Mouse (Mus musculus) hindbrain, embryonic 14.5 days (tissue): ENCODE measurements around the gene Tmem91. TPM values are rescaled to one million over a fixed set of nuclear protein-coding genes. Genes with fewer than 3 reads are reported as not detected.

Experiments
- ATAC-seq: fragments of 200-750 bp; cut with Nextera tagmentation; 2 replicates; pipeline ENCODE4 v1.8.0; 2017; ENCODE audit warnings: moderate number of reproducible peaks, mild to moderate bottlenecking, moderate TSS enrichment, moderate library complexity; ENCODE audit not compliant: low FRiP score
- DNase-seq: peaks from one replicate; pipeline ENCODE4 v3.0.0-alpha.2; 2015; ENCODE audit warnings: low spot score
- H3K27ac ChIP-seq: fragments of 300-500 bp; sonication (generic); 2 replicates; pipeline ENCODE4 v1.5.1; 2014; ENCODE audit warnings: mild to moderate bottlenecking, moderate library complexity
- H3K27me3 ChIP-seq: fragments of 300-500 bp; sonication (generic); 2 replicates; pipeline ENCODE4 v1.6.1; 2014; ENCODE audit warnings: mild to moderate bottlenecking, low read length, mixed read lengths; ENCODE audit not compliant: control insufficient read depth, insufficient read depth
- H3K36me3 ChIP-seq: fragments of 300-500 bp; sonication (generic); replicated peaks from 2 replicates; pipeline ENCODE4 v1.6.1; 2014; ENCODE audit not compliant: control insufficient read depth, insufficient read depth
- H3K4me1 ChIP-seq: fragments of 300-500 bp; sonication (generic); replicated peaks from 2 replicates; pipeline ENCODE4 v1.6.1; 2014; ENCODE audit warnings: antibody characterized with exemption, low read length, mixed read lengths; ENCODE audit not compliant: control insufficient read depth, insufficient read depth
- H3K4me2 ChIP-seq: fragments of 300-500 bp; sonication (generic); replicated peaks from 2 replicates; pipeline ENCODE4 v1.6.1; 2014; ENCODE audit warnings: mild to moderate bottlenecking, moderate library complexity
- H3K4me3 ChIP-seq: fragments of 300-500 bp; sonication (generic); replicated peaks from 2 replicates; pipeline ENCODE4 v1.5.1; 2014; ENCODE audit warnings: mild to moderate bottlenecking, low read length
- H3K9ac ChIP-seq: fragments of 300-500 bp; sonication (generic); 2 replicates; pipeline ENCODE4 v1.6.1; 2014
- H3K9me3 ChIP-seq: fragments of 300-500 bp; sonication (generic); 2 replicates; pipeline ENCODE4 v1.6.1; 2016; ENCODE audit warnings: low read length; ENCODE audit not compliant: control insufficient read depth
- WGBS: fragments of 180-500 bp; shearing (Covaris S2); extraction: QIAGEN DNeasy Blood & Tissue Kit; methylation state at CpG from one replicate; pipeline ENCODE4 v1.1.7; 2014; 5-methylcytosine and 5-hydroxymethylcytosine counted together
- polyA plus RNA-seq: library from polyadenylated mRNA; unstranded; fragments of >200 nt; fragmentation: Nextera tagmentation; extraction: Ambion mirVana; gene quantifications from 2 replicates; pipeline ENCODE4 v1.2.1, GENCODE M21; 2014

Gene Tmem91
- polyA plus RNA-seq, 1 experiment from 2014 or later: 54.1 TPM

DNA sequence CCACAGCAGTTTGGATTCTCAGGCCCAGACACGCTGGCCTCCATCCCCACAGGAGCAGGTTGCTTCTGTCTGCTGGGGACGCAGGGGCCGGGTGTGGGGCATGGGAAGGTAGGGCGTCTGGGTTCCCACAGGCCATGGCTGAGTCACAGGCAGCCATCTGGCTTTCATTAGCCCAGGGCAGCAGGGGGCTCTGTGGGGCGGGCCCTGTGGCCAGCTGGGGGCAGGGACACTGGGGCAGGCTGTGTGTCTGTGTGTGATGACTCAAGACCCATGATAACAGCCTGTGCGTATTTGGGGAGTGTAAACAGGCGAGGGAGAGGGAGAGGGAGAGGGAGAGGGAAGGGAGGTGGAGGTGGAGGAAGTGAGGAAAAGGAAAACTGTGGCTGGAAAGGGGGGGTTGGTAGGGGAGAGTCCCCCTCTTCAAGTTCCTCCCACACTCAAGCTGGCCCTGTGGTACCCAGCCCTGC lies 36.8 kb upstream of the Tmem91 start:
- DNase-seq (no peak), ATAC-seq (no peak)
- H3K27ac ChIP-seq: no peak overlapping the region

DNA sequence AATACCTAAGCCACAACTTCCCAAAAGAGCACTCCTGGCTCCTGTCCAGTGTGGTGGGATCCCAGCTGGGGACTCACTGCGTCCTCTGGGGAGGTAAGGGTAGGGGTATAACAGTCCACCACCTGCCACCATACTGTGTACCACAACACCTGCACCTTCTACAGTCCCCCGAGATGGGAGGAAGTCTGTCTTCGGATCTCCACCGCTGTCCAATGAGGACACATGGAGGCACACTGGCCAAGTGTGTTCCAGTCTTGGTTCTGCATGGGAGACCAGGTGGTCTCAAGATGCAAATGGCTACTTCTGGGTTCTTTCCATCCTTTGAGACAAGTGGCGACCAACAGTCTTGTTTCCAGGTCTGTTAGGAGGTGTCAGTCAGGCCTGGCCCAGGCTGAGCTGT lies 36.2 kb upstream of the Tmem91 start:
- Histone ChIP-seq H3K27ac (no peak overlapping the region), H3K27me3 (no peaks in the 10 kb centered on the region), H3K9ac (no peak overlapping the region), H3K4me3 (no peak overlapping the region), H3K4me1 (peaks cover 12% of the 10 kb centered on the region), H3K9me3 (no peaks in the 10 kb centered on the region), H3K36me3 (peaks cover 38% of the 10 kb centered on the region), H3K4me2 (no peak overlapping the region)
- no peak for ATAC-seq
- WGBS: 74% methylated on average over 5 of the region's 5 CpGs
- no peak for DNase-seq

More for the DNA sequence above, 36.8 kb upstream of the Tmem91 start:
- H3K4me2 ChIP-seq: no peak overlapping the region
- H3K36me3 ChIP-seq: peaks cover 42% of the 10 kb centered on the region
- H3K9me3 ChIP-seq: no peaks in the 10 kb centered on the region
- H3K27me3 ChIP-seq: no peaks in the 10 kb centered on the region
- 22% methylated on average over 7 of the region's 7 CpGs for WGBS
- no peak overlapping the region for H3K9ac ChIP-seq
- peaks cover 12% of the 10 kb centered on the region for H3K4me1 ChIP-seq
- H3K4me3 ChIP-seq: no peak overlapping the region

DNA sequence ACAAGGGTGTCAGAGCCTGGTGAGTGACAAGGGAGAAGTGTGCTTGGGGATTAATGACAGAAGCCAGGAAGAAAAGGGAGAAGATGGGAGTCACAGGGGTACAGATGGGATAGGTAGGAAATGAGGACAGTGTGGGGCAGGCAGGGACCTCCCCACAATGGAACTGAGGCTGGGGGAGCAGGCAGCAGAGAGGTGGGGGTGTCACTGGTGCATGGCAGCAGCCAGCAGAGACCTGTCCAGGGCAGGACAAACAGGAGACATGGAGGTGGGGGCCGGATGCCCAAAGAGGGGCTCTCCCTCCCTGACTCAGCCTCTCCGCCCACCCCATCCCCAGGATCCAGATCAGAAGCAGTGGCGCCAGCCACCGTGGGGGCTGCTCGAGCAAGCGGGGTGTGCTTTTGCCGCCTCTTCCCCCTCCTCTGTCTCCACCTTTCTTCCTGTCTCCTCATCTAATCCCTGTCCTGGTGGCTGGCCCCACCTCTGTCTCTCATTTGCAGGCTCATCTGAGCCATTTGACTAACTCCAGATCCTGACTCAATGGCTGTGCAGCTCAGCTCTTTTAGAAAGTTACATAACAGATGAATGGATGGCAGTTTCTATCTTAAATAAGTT lies 35.7 kb upstream of the Tmem91 start:
- WGBS: 9% methylated on average over 5 of the region's 7 CpGs
- DNase-seq: no peak
- Histone ChIP-seq H3K4me1 (peaks cover 12% of the 10 kb centered on the region), H3K27me3 (no peaks in the 10 kb centered on the region), H3K9me3 (no peaks in the 10 kb centered on the region), H3K4me2 (peak overlapping the region; percentile 9; the same call in 1 of the 2 replicates), H3K9ac (peak overlapping the region; percentile 18), H3K36me3 (peaks cover 32% of the 10 kb centered on the region), H3K4me3 (no peak overlapping the region), H3K27ac (no peak overlapping the region)
- 0 out of 2 replicates have a peak, but pooled peaks have one; percentile 12 for ATAC-seq

DNA sequence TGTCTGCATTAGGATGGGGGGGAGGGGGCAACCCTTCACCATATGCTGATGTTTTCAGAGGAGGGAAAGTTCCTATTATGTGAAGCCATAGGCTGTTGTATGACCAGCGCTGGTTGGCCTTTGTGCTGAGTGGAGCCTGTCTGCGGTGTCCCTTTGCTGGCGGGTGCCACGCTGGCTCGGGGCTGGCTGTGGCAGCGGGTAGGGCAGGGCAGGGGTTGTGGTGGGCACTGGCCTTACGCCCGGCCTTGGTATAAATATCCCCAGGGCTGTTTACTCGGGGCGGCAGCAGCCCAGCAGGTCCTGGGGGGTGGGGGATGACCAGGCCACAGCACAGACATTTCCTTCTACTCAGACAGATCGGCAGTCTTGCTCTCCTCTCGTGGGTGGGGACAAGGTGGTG lies 35.0 kb upstream of the Tmem91 start:
- WGBS: 19% methylated on average over 12 of the region's 12 CpGs
- ATAC-seq: 0 out of 2 replicates have a peak, but pooled peaks have one; percentile 4
- H3K9me3 ChIP-seq: no peaks in the 10 kb centered on the region
- H3K36me3 ChIP-seq: peaks cover 26% of the 10 kb centered on the region
- H3K27ac ChIP-seq: no peak overlapping the region
- peak overlapping the region; percentile 18 for H3K9ac ChIP-seq
- 0 out of 2 replicates have a peak overlapping the region, but pooled peaks have one; percentile 9 for H3K4me2 ChIP-seq
- H3K4me3 ChIP-seq: no peak overlapping the region
- no peak for DNase-seq
- peaks cover 18% of the 10 kb centered on the region for H3K4me1 ChIP-seq
- H3K27me3 ChIP-seq: no peaks in the 10 kb centered on the region

DNA sequence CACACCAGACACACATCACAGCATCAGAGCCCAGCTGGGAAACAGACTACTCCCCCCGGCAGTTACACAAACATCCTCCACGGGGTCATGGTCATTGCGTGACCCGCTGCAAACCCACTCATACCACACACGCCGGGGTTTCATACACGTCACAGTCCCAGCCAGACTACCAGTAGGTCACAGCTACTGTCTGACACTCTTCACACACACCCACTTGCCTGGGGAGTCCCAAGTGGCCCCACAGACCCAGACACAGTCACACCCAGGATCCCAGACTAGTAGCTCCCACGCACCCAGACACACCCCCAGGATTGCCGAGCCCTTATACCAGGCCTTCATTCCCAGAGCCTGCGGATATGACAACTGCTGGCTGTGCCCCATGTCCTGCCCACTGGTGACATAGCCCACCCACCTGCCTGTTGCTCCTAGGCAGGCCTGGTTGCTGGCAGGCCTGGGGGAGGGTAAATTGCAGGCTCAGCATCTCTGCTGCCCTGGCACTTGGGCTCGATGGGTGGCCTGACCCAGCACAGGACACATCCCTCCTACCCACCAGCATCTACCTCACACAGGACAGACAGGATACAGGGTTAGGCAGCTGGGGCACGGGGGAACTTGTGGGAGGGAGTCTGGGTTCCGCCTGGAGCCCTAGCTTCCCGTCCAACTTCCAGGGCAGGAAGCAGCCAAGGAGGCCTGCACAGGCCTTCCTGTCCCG lies 32.8 kb upstream of the Tmem91 start:
- Histone ChIP-seq H3K36me3 (peaks cover 4% of the 10 kb centered on the region; the same call in 1 of the 2 replicates), H3K27me3 (0 out of 2 replicates have a peak, but pooled peaks cover 10% of the 10 kb centered on the region), H3K4me1 (peaks cover 29% of the 10 kb centered on the region), H3K4me3 (no peak overlapping the region), H3K4me2 (no peak overlapping the region), H3K9me3 (no peaks in the 10 kb centered on the region), H3K27ac (peak overlapping the region; percentile 43; the same call in 1 of the 2 replicates), H3K9ac (no peak overlapping the region)
- WGBS: 65% methylated on average over 13 of the region's 15 CpGs
- no peak for DNase-seq
- ATAC-seq: no peak

DNA sequence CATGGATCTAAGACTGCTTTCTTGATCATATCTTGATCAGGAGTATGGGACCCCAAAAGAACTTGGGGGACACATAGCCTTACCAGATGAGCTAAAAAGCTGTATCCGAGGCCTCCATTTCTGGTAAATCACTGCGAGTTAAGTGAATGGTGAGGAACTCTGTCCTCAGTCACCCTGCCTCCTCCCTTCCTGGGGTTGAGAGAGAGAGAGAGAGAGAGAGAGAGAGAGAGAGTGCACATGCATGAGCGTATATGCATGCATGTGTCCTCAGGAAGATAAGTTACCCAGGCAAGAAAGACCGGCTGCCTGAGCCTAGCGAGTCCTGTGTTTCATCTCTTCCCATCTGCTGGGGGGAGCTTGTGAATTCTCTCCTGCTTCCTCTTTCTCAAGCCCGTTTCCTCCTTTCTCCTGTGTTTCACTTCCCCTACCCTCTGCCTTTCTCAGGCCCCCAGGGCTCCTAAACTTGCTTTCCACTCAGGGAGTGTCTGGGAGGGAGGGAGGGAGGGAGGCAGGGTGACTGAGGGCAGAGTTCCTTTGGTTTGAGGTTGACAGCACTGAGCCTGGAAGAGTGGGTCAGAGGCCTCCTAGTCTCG lies 31.7 kb upstream of the Tmem91 start:
- DNase-seq (no peak), ATAC-seq (no peak)
- Histone ChIP-seq H3K4me3 (no peak overlapping the region), H3K9me3 (no peaks in the 10 kb centered on the region), H3K4me2 (no peak overlapping the region), H3K36me3 (no peaks in the 10 kb centered on the region), H3K9ac (no peak overlapping the region), H3K27me3 (0 out of 2 replicates have a peak, but pooled peaks cover 10% of the 10 kb centered on the region), H3K27ac (no peak overlapping the region), H3K4me1 (peaks cover 29% of the 10 kb centered on the region)
- WGBS: 72% methylated on average over 7 of the region's 7 CpGs

DNA sequence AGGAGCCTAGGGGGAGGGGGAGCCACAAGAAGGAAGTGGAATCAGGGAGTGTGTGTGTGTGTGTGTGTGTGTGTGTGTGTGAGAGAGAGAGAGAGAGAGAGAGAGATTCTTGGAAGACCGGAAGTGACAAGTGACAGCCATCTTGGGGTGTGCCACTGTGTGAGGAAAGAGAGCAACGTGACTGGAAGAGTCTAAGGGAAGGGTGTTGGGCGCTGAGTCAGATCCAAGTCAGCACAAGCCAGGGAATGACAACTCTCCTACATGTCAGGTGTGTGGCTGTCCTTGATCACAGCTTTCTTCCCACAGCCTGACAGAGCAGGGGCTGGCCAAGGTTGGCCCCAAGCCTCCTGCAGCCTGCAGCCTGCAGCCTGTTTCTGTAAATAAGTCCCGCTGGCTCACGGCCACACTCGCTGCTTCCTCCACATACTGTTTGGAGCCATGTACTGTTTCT lies 30.9 kb upstream of the Tmem91 start:
- DNase-seq (no peak), ATAC-seq (no peak)
- Histone ChIP-seq H3K9me3 (no peaks in the 10 kb centered on the region), H3K4me1 (peaks cover 26% of the 10 kb centered on the region), H3K9ac (no peak overlapping the region), H3K36me3 (no peaks in the 10 kb centered on the region), H3K4me3 (no peak overlapping the region), H3K27ac (no peak overlapping the region), H3K27me3 (0 out of 2 replicates have a peak, but pooled peaks cover 10% of the 10 kb centered on the region), H3K4me2 (no peak overlapping the region)
- WGBS: 69% methylated on average over 6 of the region's 6 CpGs

DNA sequence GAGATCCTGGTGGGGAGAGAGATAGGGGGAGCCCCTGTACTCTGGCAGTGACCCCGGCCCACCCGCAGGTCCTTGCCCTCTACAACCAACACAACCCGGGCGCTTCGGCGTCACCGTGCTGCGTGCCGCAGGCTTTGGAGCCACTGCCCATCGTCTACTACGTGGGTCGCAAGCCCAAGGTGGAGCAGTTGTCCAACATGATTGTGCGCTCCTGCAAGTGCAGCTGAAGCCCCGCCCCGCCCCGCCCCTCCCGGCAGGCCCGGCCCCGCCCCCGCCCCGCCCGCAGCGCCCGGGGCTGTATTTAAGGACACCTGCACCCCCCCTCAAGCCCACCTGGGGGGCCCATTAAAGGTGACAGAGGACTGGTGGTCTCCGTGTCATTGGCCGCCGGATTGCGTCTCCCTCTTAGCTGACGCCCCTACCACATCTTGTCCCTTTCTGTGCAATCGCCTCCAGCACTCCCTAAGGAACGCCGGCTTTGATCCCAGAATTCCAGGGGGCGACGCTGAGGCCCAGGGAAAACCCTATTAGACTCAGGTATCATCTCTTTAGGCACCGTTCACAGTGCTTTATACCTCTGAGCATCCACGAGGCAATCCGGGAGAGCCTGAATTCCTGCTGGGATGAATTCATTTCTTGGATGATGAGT lies 29.9 kb upstream of the Tmem91 start:
- H3K36me3 ChIP-seq: no peaks in the 10 kb centered on the region
- H3K4me3 ChIP-seq: peak overlapping the region; percentile 28
- 0 out of 2 replicates have a peak, but pooled peaks cover 10% of the 10 kb centered on the region for H3K27me3 ChIP-seq
- ATAC-seq (peak; percentile 61; the same call in 1 of the 2 replicates), DNase-seq (no peak)
- no peaks in the 10 kb centered on the region for H3K9me3 ChIP-seq
- peak overlapping the region; percentile 1; the same call in 1 of the 2 replicates for H3K27ac ChIP-seq
- H3K4me2 ChIP-seq: peak overlapping the region; percentile 66
- H3K4me1 ChIP-seq: peaks cover 17% of the 10 kb centered on the region; the same call in 1 of the 2 replicates
- peak overlapping the region; percentile 53 for H3K9ac ChIP-seq
- 5% methylated on average over 37 of the region's 37 CpGs for WGBS
